Mouse (Mus musculus) limb, embryonic 11.5 days (tissue): ENCODE measurements at regions not wholly inside any gene's neighbourhood (a gene's known extent, or its start where the extent isn't known, plus 50 kb on each side); places are given as distances from the start of the nearest gene placed in this dataset.

Experiments used
- ATAC-seq: fragments of 200-750 bp; cut with Nextera tagmentation; 2 replicates; pipeline ENCODE4 v1.8.0; 2017; ENCODE audit warnings: low read depth; ENCODE audit not compliant: insufficient number of reproducible peaks, low FRiP score, low TSS enrichment
- DNase-seq: peaks from one replicate; pipeline ENCODE4 v3.0.0-alpha.2; 2015; ENCODE audit warnings: low spot score
- H3K27ac ChIP-seq: fragments of 300-500 bp; sonication (generic); replicated peaks from 2 replicates; pipeline ENCODE4 v1.5.1; 2014; ENCODE audit warnings: low read depth, mild to moderate bottlenecking, low read length
- H3K27me3 ChIP-seq: fragments of 300-500 bp; sonication (generic); 2 replicates; pipeline ENCODE4 v1.6.1; 2014; ENCODE audit warnings: mild to moderate bottlenecking, low read length, mixed read lengths; ENCODE audit not compliant: control insufficient read depth, insufficient read depth
- H3K36me3 ChIP-seq: fragments of 300-500 bp; sonication (generic); 2 replicates; pipeline ENCODE4 v1.6.1; 2014; ENCODE audit warnings: mild to moderate bottlenecking, low read length, moderate library complexity, mixed read lengths; ENCODE audit not compliant: control insufficient read depth, insufficient read depth
- H3K4me1 ChIP-seq: fragments of 300-500 bp; sonication (generic); 2 replicates; pipeline ENCODE4 v1.6.1; 2014; ENCODE audit warnings: low read length, mixed read lengths; ENCODE audit not compliant: control insufficient read depth, insufficient read depth
- H3K4me2 ChIP-seq: fragments of 300-500 bp; sonication (generic); 2 replicates; pipeline ENCODE4 v1.6.1; 2014; ENCODE audit warnings: low read depth, mild to moderate bottlenecking, moderate library complexity; ENCODE audit not compliant: severe bottlenecking
- H3K4me3 ChIP-seq: fragments of 300-500 bp; sonication (generic); 2 replicates; pipeline ENCODE4 v1.5.1; 2014; ENCODE audit warnings: low read depth, low read length
- H3K9ac ChIP-seq: fragments of 300-500 bp; sonication (generic); 2 replicates; pipeline ENCODE4 v1.6.1; 2014; ENCODE audit warnings: mild to moderate bottlenecking, low read length
- H3K9me3 ChIP-seq: fragments of 300-500 bp; sonication (generic); 2 replicates; pipeline ENCODE4 v1.6.1; 2016; ENCODE audit warnings: low read length; ENCODE audit not compliant: control insufficient read depth
- WGBS: fragments of 180-500 bp; shearing (Covaris S2); extraction: QIAGEN DNeasy Blood & Tissue Kit; methylation state at CpG from one replicate; pipeline ENCODE4 v1.1.7; 2014; 5-methylcytosine and 5-hydroxymethylcytosine counted together

- H3K9ac ChIP-seq = no peak overlapping the region
- no peak overlapping the region for H3K27ac ChIP-seq
- ATAC-seq = no peak
Observed at GRCm38 (mm10) chr17:50432559-50432958, 76.6 kb upstream of the Plcl2 start.

GRCm38 (mm10) chr17:50438960-50439359 lies 70.2 kb upstream of the Plcl2 start:
- WGBS = 80% methylated on average over 5 of the region's 5 CpGs
- Histone ChIP-seq H3K4me1 (no peaks in the 10 kb centered on the region), H3K27me3 (no peaks in the 10 kb centered on the region), H3K4me2 (no peak overlapping the region), H3K36me3 (no peaks in the 10 kb centered on the region), H3K27ac (no peak overlapping the region), H3K4me3 (no peak overlapping the region), H3K9me3 (no peaks in the 10 kb centered on the region), H3K9ac (no peak overlapping the region)
- ATAC-seq (no peak), DNase-seq (no peak)

More at GRCm38 (mm10) chr17:50432559-50432958, 76.6 kb upstream of the Plcl2 start:
- 85% methylated on average over 6 of the region's 6 CpGs for WGBS
- Histone ChIP-seq H3K4me1 (no peaks in the 10 kb centered on the region), H3K27me3 (no peaks in the 10 kb centered on the region), H3K4me3 (no peak overlapping the region), H3K9me3 (no peaks in the 10 kb centered on the region), H3K4me2 (no peak overlapping the region), H3K36me3 (no peaks in the 10 kb centered on the region)
- DNase-seq = no peak

GRCm38 (mm10) chr17:50439365-50439764 lies 69.8 kb upstream of the Plcl2 start:
- Histone ChIP-seq H3K4me1 (no peaks in the 10 kb centered on the region), H3K4me3 (no peak overlapping the region), H3K4me2 (no peak overlapping the region), H3K27me3 (no peaks in the 10 kb centered on the region), H3K36me3 (no peaks in the 10 kb centered on the region), H3K9me3 (no peaks in the 10 kb centered on the region), H3K27ac (no peak overlapping the region), H3K9ac (no peak overlapping the region)
- ATAC-seq = no peak
- DNase-seq = no peak
- 73% methylated on average over 3 of the region's 3 CpGs for WGBS

GRCm38 (mm10) chr17:50442062-50442461 lies 67.1 kb upstream of the Plcl2 start:
- Histone ChIP-seq H3K4me2 (no peak overlapping the region), H3K4me3 (no peak overlapping the region), H3K27me3 (no peaks in the 10 kb centered on the region), H3K36me3 (no peaks in the 10 kb centered on the region), H3K27ac (no peak overlapping the region), H3K4me1 (no peaks in the 10 kb centered on the region), H3K9me3 (no peaks in the 10 kb centered on the region), H3K9ac (no peak overlapping the region)
- ATAC-seq (no peak), DNase-seq (no peak)
- WGBS = 85% methylated on average over 5 of the region's 5 CpGs

GRCm38 (mm10) chr17:50442905-50443304 lies 66.3 kb upstream of the Plcl2 start:
- Histone ChIP-seq H3K9me3 (no peaks in the 10 kb centered on the region), H3K36me3 (no peaks in the 10 kb centered on the region), H3K27ac (no peak overlapping the region), H3K9ac (no peak overlapping the region), H3K27me3 (no peaks in the 10 kb centered on the region), H3K4me2 (no peak overlapping the region), H3K4me3 (no peak overlapping the region), H3K4me1 (no peaks in the 10 kb centered on the region)
- 93% methylated on average over 6 of the region's 6 CpGs for WGBS
- ATAC-seq (no peak), DNase-seq (no peak)

- 88% methylated on average over 6 of the region's 6 CpGs for whole genome bisulfite sequencing
- Histone ChIP-seq H3K4me2 (no peak overlapping the region), H3K27ac (no peak overlapping the region), H3K27me3 (no peaks in the 10 kb centered on the region), H3K4me1 (no peaks in the 10 kb centered on the region), H3K9me3 (no peaks in the 10 kb centered on the region), H3K9ac (no peak overlapping the region), H3K36me3 (no peaks in the 10 kb centered on the region), H3K4me3 (no peak overlapping the region)
- ATAC-seq (no peak), DNase-seq (no peak)
Observed at GRCm38 (mm10) chr17:50443376-50444022, 65.7 kb upstream of the Plcl2 start.

GRCm38 (mm10) chr17:50444023-50444389 lies 65.2 kb upstream of the Plcl2 start:
- no peaks in the 10 kb centered on the region for H3K27me3 ChIP-seq
- no peak overlapping the region for H3K4me2 ChIP-seq
- 81% methylated on average over 1 of the region's 1 CpGs for whole genome bisulfite sequencing
- no peaks in the 10 kb centered on the region for H3K9me3 ChIP-seq
- ATAC-seq (no peak), DNase-seq (no peak)
- H3K4me3 ChIP-seq = no peak overlapping the region
- H3K27ac ChIP-seq = no peak overlapping the region
- H3K36me3 ChIP-seq = no peaks in the 10 kb centered on the region
- no peaks in the 10 kb centered on the region for H3K4me1 ChIP-seq
- no peak overlapping the region for H3K9ac ChIP-seq

- no peak for DNase-seq
Observed at GRCm38 (mm10) chr17:50448693-50449092, 60.5 kb upstream of the Plcl2 start.

GRCm38 (mm10) chr17:50451606-50452005 lies 57.6 kb upstream of the Plcl2 start:
- H3K4me2 ChIP-seq = no peak overlapping the region
- H3K4me1 ChIP-seq = no peaks in the 10 kb centered on the region
- no peaks in the 10 kb centered on the region for H3K9me3 ChIP-seq
- DNase-seq (no peak), ATAC-seq (no peak)
- H3K36me3 ChIP-seq = no peaks in the 10 kb centered on the region
- H3K27me3 ChIP-seq = no peaks in the 10 kb centered on the region
- no peak overlapping the region for H3K4me3 ChIP-seq
- no peak overlapping the region for H3K9ac ChIP-seq
- 87% methylated on average over 3 of the region's 3 CpGs for WGBS
- H3K27ac ChIP-seq = no peak overlapping the region

More at GRCm38 (mm10) chr17:50448693-50449092, 60.5 kb upstream of the Plcl2 start:
- H3K27ac ChIP-seq = no peak overlapping the region
- H3K36me3 ChIP-seq = no peaks in the 10 kb centered on the region
- H3K27me3 ChIP-seq = no peaks in the 10 kb centered on the region
- no peak for ATAC-seq
- no peaks in the 10 kb centered on the region for H3K9me3 ChIP-seq
- H3K9ac ChIP-seq = no peak overlapping the region
- 87% methylated on average over 6 of the region's 6 CpGs for WGBS
- H3K4me3 ChIP-seq = no peak overlapping the region
- H3K4me2 ChIP-seq = no peak overlapping the region
- no peaks in the 10 kb centered on the region for H3K4me1 ChIP-seq
